25 mouse cellular contexts compared by ENCODE assay signal in the genomic region with DNA sequence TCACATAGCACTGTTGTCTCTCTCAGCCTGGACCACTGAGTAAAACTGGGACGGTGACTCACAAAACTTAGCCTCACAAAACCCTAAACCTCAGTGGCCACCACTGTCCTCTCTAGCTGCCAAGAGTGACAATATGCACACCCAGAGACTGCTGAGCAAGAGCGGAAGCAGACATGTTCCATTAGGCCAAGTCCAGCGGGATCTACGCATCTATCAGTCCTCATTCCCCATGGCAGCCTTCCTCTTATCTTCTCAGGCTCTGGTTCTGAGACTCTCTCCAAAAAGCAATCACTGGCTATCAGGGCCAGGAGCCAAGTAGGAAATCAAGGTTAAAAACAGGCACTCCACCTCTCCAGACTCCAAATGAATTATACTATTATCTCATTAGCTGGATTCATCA. TPM values are rescaled to one million over a fixed set of nuclear protein-coding genes. Genes with fewer than 3 reads are reported as not detected.
DNase-seq lines count a peak whose midpoint lies in the region; ATAC-seq lines count a peak whose summit lies in the region.
"Had no signal": no experiment of that assay in that cellular context is flagged by ENCODE, and none has a peak within 500 bp of the region (broad histone marks: within the 10 kb centered on the region; RNA-seq: fewer than 3 reads in every experiment).

No protein-coding gene starts in this region.

- no peaks in the 10 kb centered on the region for H3K9me3 ChIP-seq in heart, embryonic 15.5 days (replicated peaks)
- H3K9me3 ChIP-seq: embryonic facial prominence, embryonic 15.5 days; forebrain, embryonic 10.5 days; hindbrain, embryonic 12.5 days had no signal

- H3K4me3 ChIP-seq in heart, embryonic 15.5 days, result no peak overlapping the region
- H3K4me3 ChIP-seq: embryonic facial prominence, embryonic 15.5 days; erythroblast, embryonic 14.5 days; forebrain, embryonic 10.5 days; gastrocnemius, adult 2 months; hindbrain, embryonic 12.5 days had no signal

- peaks cover 15% of the 10 kb centered on the region for H3K36me3 ChIP-seq in heart, embryonic 15.5 days

- no peak overlapping the region for H3K9ac ChIP-seq in heart, embryonic 15.5 days
- H3K9ac ChIP-seq: embryonic facial prominence, embryonic 15.5 days; hindbrain, embryonic 12.5 days had no signal

- DNase-seq in adrenal gland, adult 8-10 months, result peak; percentile 30
- no peak for DNase-seq in adrenal gland, postnatal 4 days (ENCODE audit: low spot score in 2 of 2)
- DNase-seq in heart, adult 8-10 months (ENCODE audit: low spot score), result no peak
- peak; percentile 26 for DNase-seq in adrenal gland, postnatal 10 days
- DNase-seq in ovary, postnatal 36 days (ENCODE audit: low spot score), result no peak
- DNase-seq: cerebellum, adult 11 months; cerebellum, adult 8-10 months; cerebellum, postnatal 14 days; embryo, embryonic 11 days; gastrocnemius, adult 2 months; gastrocnemius, postnatal 25 days; heart, postnatal 4 days; kidney, adult 9 months had no signal

- H3K4me1 ChIP-seq in heart, embryonic 15.5 days (replicated peaks), result peaks cover 11% of the 10 kb centered on the region
- H3K4me1 ChIP-seq: forebrain, embryonic 10.5 days had no signal

- H3K27me3 ChIP-seq in heart, embryonic 15.5 days, result no peaks in the 10 kb centered on the region
- H3K27me3 ChIP-seq: CH12.LX; embryonic facial prominence, embryonic 15.5 days; hindbrain, embryonic 12.5 days had no signal

- H3K4me2 ChIP-seq in heart, embryonic 15.5 days, result no peak overlapping the region
- H3K4me2 ChIP-seq: embryonic facial prominence, embryonic 15.5 days; hindbrain, embryonic 12.5 days had no signal

- 80% methylated on average over 4 of the region's 4 CpGs for WGBS in heart, embryonic 15.5 days

- 0 out of 2 replicates have a peak overlapping the region, but pooled peaks have one; percentile 14 for H3K27ac ChIP-seq in heart, embryonic 15.5 days
- H3K27ac ChIP-seq: embryonic facial prominence, embryonic 15.5 days; forebrain, embryonic 10.5 days; gastrocnemius, adult 2 months; hindbrain, embryonic 12.5 days had no signal

- ATAC-seq in heart, embryonic 15.5 days (replicated peaks; ENCODE audit: insufficient number of reproducible peaks, insufficient read depth, low FRiP score, low read depth), result no peak
- ATAC-seq: forebrain, embryonic 14.5 days; hindbrain, embryonic 16.5 days; inflammation-experienced regulatory T-cells, adult 6 months; intestine, postnatal 0 days had no signal

RNA-seq across cellular contexts. Expression of a gene that starts 7.7 kb away (rescaled TPM):
- 10 to 100 TPM; 47.5 to 49.4 (median 48.7) TPM for total RNA-seq in adrenal gland, adult 8-10 months (2022)
- total RNA-seq in adrenal gland, postnatal 4 days (2021), result 10 to 100 TPM; 67.0 to 74.2 TPM
- polyA plus RNA-seq in heart, embryonic 15.5 days (2015; fragmentation: Nextera tagmentation; extraction: Ambion mirVana), result 11.3 and 12.7 TPM in 2 replicates
- 10 to 100 TPM; 40.7 to 49.8 (median 45.6) TPM for total RNA-seq in heart, adult 8-10 months (2022)
- 10 to 100 TPM; 49.9 to 54.9 TPM for total RNA-seq in adrenal gland, postnatal 10 days (2021)

RNA-seq across cellular contexts. Expression of a gene that starts 28.4 kb away (rescaled TPM):
- 100 to 1,000 TPM; 163 to 180 (median 172) TPM for total RNA-seq in adrenal gland, adult 8-10 months (2022)
- total RNA-seq in adrenal gland, postnatal 4 days (2021), result 100 to 1,000 TPM; 205 to 213 TPM
- 134 and 161 TPM in 2 replicates for polyA plus RNA-seq in heart, embryonic 15.5 days (2015; fragmentation: Nextera tagmentation; extraction: Ambion mirVana)
- 100 to 1,000 TPM; 109 to 118 (median 117) TPM for total RNA-seq in heart, adult 8-10 months (2022)
- total RNA-seq in adrenal gland, postnatal 10 days (2021), result 100 to 1,000 TPM; 161 to 162 TPM

RNA-seq across cellular contexts. Expression of a gene that starts 31.2 kb away (rescaled TPM):
- total RNA-seq in adrenal gland, adult 8-10 months (2022), result under 1 TPM; 0.20 to 0.62 (median 0.32) TPM
- under 1 TPM; 0.25 to 0.51 TPM for total RNA-seq in adrenal gland, postnatal 4 days (2021)
- 0.37 and 3.8 TPM in 2 replicates for polyA plus RNA-seq in heart, embryonic 15.5 days (2015; fragmentation: Nextera tagmentation; extraction: Ambion mirVana)
- total RNA-seq in heart, adult 8-10 months (2022), result under 1 TPM in 2 of 4 experiments, not detected in 2; 0.06 to 0.16 TPM
- total RNA-seq in adrenal gland, postnatal 10 days (2021), result 1 to 10 TPM in 1 of 2 experiments, under 1 TPM in 1; 0.61 to 1.1 TPM
- total RNA-seq: gastrocnemius, adult 2 months had no signal
- polyA plus RNA-seq: brain, embryonic 14.5 days; embryonic facial prominence, embryonic 11.5 days; forebrain, embryonic 14.5 days; hindbrain, embryonic 12.5 days; hindbrain, embryonic 16.5 days had no signal

RNA-seq across cellular contexts. Expression of a gene that starts 41.6 kb away (rescaled TPM):
- 100 to 1,000 TPM; 121 to 146 (median 131) TPM for total RNA-seq in adrenal gland, adult 8-10 months (2022)
- 100 to 1,000 TPM; 135 to 138 TPM for total RNA-seq in adrenal gland, postnatal 4 days (2021)
- polyA plus RNA-seq in heart, embryonic 15.5 days (2015; fragmentation: Nextera tagmentation; extraction: Ambion mirVana), result 59.2 and 60.6 TPM in 2 replicates
- total RNA-seq in heart, adult 8-10 months (2022), result 10 to 100 TPM; 73.5 to 80.6 (median 77.1) TPM
- total RNA-seq in adrenal gland, postnatal 10 days (2021), result 100 to 1,000 TPM; 104 to 123 TPM

RNA-seq across cellular contexts. Expression of a gene that starts 52.4 kb away (rescaled TPM):
- total RNA-seq in adrenal gland, adult 8-10 months (2022), result 10 to 100 TPM; 17.9 to 20.0 (median 19.5) TPM
- 10 to 100 TPM; 31.0 to 33.5 TPM for total RNA-seq in adrenal gland, postnatal 4 days (2021)
- polyA plus RNA-seq in heart, embryonic 15.5 days (2015; fragmentation: Nextera tagmentation; extraction: Ambion mirVana), result 23.9 and 33.3 TPM in 2 replicates
- 1 to 10 TPM; 9.0 to 9.8 (median 9.7) TPM for total RNA-seq in heart, adult 8-10 months (2022)
- total RNA-seq in adrenal gland, postnatal 10 days (2021), result 10 to 100 TPM; 22.9 to 24.3 TPM

Comparison
In these comparisons a context has a peak if more than half of its experiments do, and no peak if none do; other contexts are left out.
1. DNase-seq: peak in adrenal gland, adult 8-10 months (single experiment) and adrenal gland, postnatal 10 days (single experiment); none in adrenal gland, postnatal 4 days (0 of 2), heart, adult 8-10 months (single experiment) and ovary, postnatal 36 days (single experiment).